In genomic region chr2:103569716-103570115, GRCm38 (mm10) we compare ENCODE assay signal across 10 mouse cellular contexts. TPM values are rescaled to one million over a fixed set of nuclear protein-coding genes. Genes with fewer than 3 reads are reported as not detected.
DNase-seq lines count a peak whose midpoint lies in the region; ATAC-seq and TF ChIP-seq lines count a peak whose summit lies in the region.
"Had no signal": no experiment of that assay in that cellular context is flagged by ENCODE, and none has a peak within 500 bp of the region (broad histone marks: within the 10 kb centered on the region; RNA-seq: fewer than 3 reads in every experiment).

No protein-coding gene starts in this region.

- in situ Hi-C loops in CH12.LX (cut with MboI; ENCODE audit: low pct_ligation_motif_present, low pct_unique_long_range_greater_than_20kb, low sequenced_read_pairs), result loop anchor here (5.0 to 25.0 kb wide), 3 partner anchors 123 to 435 kb away; no protein-coding TSS in a partner anchor

- H3K9ac ChIP-seq in CH12.LX (ENCODE audit: insufficient read depth, low read depth), result no peak overlapping the region
- H3K9ac ChIP-seq in forebrain, postnatal 0 days, result no peak overlapping the region
- no peak overlapping the region for H3K9ac ChIP-seq in limb, embryonic 15.5 days

- no peak for TF ChIP-seq RAD21 in CH12.LX (IDR thresholded peaks at IDR 0.05; ENCODE audit: low read depth, low read length)

- peaks cover 3 to 56% of the 10 kb centered on the region in 2 experiments; a peak in 3 of 4 replicates for H3K4me1 ChIP-seq in CH12.LX (ENCODE audit: control insufficient read depth in 1 of 2, insufficient read depth in 2 of 2)
- peaks cover 17% of the 10 kb centered on the region for H3K4me1 ChIP-seq in forebrain, postnatal 0 days (ENCODE audit: insufficient read depth)
- H3K4me1 ChIP-seq in limb, embryonic 15.5 days, result peaks cover 53% of the 10 kb centered on the region

- no peak for TF ChIP-seq POLR2A in CH12.LX (IDR thresholded peaks at IDR 0.05; ENCODE audit: low read depth, low read length)

- no peak overlapping the region for H3K4me2 ChIP-seq in CH12.LX (ENCODE audit: insufficient read depth, low read depth, poor library complexity, severe bottlenecking)
- H3K4me2 ChIP-seq in forebrain, postnatal 0 days (ENCODE audit: low read depth), result peak overlapping the region; percentile 99
- peak overlapping the region; percentile 89; the same call in 1 of the 2 replicates for H3K4me2 ChIP-seq in limb, embryonic 15.5 days

- no peaks in the 10 kb centered on the region for H3K36me3 ChIP-seq in CH12.LX (replicated peaks in 1 of 2; ENCODE audit: control insufficient read depth in 1 of 2, insufficient read depth in 1 of 2, low read length in 1 of 2)
- H3K36me3 ChIP-seq in forebrain, postnatal 0 days (ENCODE audit: insufficient read depth), result no peaks in the 10 kb centered on the region
- H3K36me3 ChIP-seq in limb, embryonic 15.5 days, result no peaks in the 10 kb centered on the region

- no peak for ATAC-seq in forebrain, postnatal 0 days
- no peak for ATAC-seq in limb, embryonic 15.5 days (ENCODE audit: insufficient number of reproducible peaks, low FRiP score, low TSS enrichment, low read depth)
- ATAC-seq: intestine, embryonic 16.5 days had no signal

- H3K9me3 ChIP-seq in CH12.LX (replicated peaks; ENCODE audit: low read length), result peaks cover 4% of the 10 kb centered on the region
- H3K9me3 ChIP-seq in forebrain, postnatal 0 days (ENCODE audit: low read length), result no peaks in the 10 kb centered on the region
- H3K9me3 ChIP-seq in limb, embryonic 15.5 days, result no peaks in the 10 kb centered on the region

- peaks cover 14% of the 10 kb centered on the region for H3K27me3 ChIP-seq in CH12.LX (replicated peaks)
- no peaks in the 10 kb centered on the region for H3K27me3 ChIP-seq in forebrain, postnatal 0 days (ENCODE audit: insufficient read depth, low read length)
- no peaks in the 10 kb centered on the region for H3K27me3 ChIP-seq in limb, embryonic 15.5 days

- WGBS in forebrain, postnatal 0 days, result 63% methylated on average over 1 of the region's 1 CpGs
- 51% methylated on average over 1 of the region's 1 CpGs for WGBS in limb, embryonic 15.5 days

- H3K4me3 ChIP-seq in CH12.LX (replicated peaks in 1 of 3; ENCODE audit: low read depth in 2 of 3, low read length in 2 of 3, poor library complexity in 1 of 3), result no peak overlapping the region
- no peak overlapping the region for H3K4me3 ChIP-seq in forebrain, postnatal 0 days (ENCODE audit: low read depth, low read length)
- peak overlapping the region; percentile 12; the same call in 1 of the 2 replicates for H3K4me3 ChIP-seq in limb, embryonic 15.5 days

- DNase-seq in heart, adult 8-10 months (ENCODE audit: low spot score), result peak; percentile 44
- DNase-seq in heart, postnatal 14 days, result no peak
- DNase-seq in CH12.LX (ENCODE audit: extremely low read depth), result no peak
- DNase-seq in forebrain, postnatal 0 days, result no peak
- DNase-seq in thymus, postnatal 10 days (ENCODE audit: low spot score in 2 of 2), result no peak
- no peak for DNase-seq in testis, postnatal 14 days (ENCODE audit: low spot score)
- DNase-seq in T-cell, adult 2 months (ENCODE audit: low spot score), result no peak
- DNase-seq: left cerebral cortex, postnatal 4 days had no signal

- no peak overlapping the region for H3K27ac ChIP-seq in CH12.LX (ENCODE audit: insufficient read depth, low read depth)
- H3K27ac ChIP-seq in forebrain, postnatal 0 days (ENCODE audit: low read depth, low read length), result no peak overlapping the region
- H3K27ac ChIP-seq in limb, embryonic 15.5 days, result no peak overlapping the region

- H3K79me2 ChIP-seq in CH12.LX (replicated peaks; ENCODE audit: control insufficient read depth, extremely low read depth, insufficient read depth, poor library complexity, severe bottlenecking), result no peaks in the 10 kb centered on the region

- intact Hi-C loops in heart, postnatal 14 days (cut with DNase I), result loop anchor here (5.0 kb wide), 4 partner anchors 73 to 413 kb away; no protein-coding TSS in a partner anchor

- peak; percentile 68 for TF ChIP-seq EP300 in CH12.LX (IDR thresholded peaks at IDR 0.05; ENCODE audit: low read length)

- no peak for TF ChIP-seq CTCF in CH12.LX (conservative IDR thresholded peaks at IDR 0.05 in 1 of 2, IDR thresholded peaks at IDR 0.05 in 1 of 2; ENCODE audit: low read depth in 2 of 2, low read length in 2 of 2)
- TF ChIP-seq CTCF in forebrain, postnatal 0 days (IDR thresholded peaks at IDR 0.05; ENCODE audit: low read depth), result no peak

- dilution Hi-C loops in CH12.LX (cut with MboI; ENCODE audit: extremely low pct_ligation_motif_present, extremely low pct_unique_long_range_greater_than_20kb, low sequenced_read_pairs), result no loop called here

TF ChIP-seq in CH12.LX, 34 proteins besides CTCF, POLR2A, EP300 and RAD21:
- peak; percentile 49; the same call in 1 of the 2 replicates for TF ChIP-seq ETS1 (conservative IDR thresholded peaks at IDR 0.05; ENCODE audit: low read depth, low read length)
- TF ChIP-seq BHLHE40 (IDR thresholded peaks at IDR 0.05; ENCODE audit: low read depth, low read length), result 0 out of 2 replicates have a peak, but pooled peaks have one; percentile 18
- TF ChIP-seq JUND (conservative IDR thresholded peaks at IDR 0.05; ENCODE audit: low read depth, low read length), result 0 out of 2 replicates have a peak, but pooled peaks have one; percentile 29
- peak; percentile 44 for TF ChIP-seq IRF4 (IDR thresholded peaks at IDR 0.05; ENCODE audit: low read depth, low read length)
- no peak for TF ChIP-seq NELFE (IDR thresholded peaks at IDR 0.05; ENCODE audit: low read depth, low read length)
- no peak for TF ChIP-seq MYC (IDR thresholded peaks at IDR 0.05; ENCODE audit: low read depth, low read length)
TF ChIP-seq in CH12.LX: peak in this region for 4.

RNA-seq across cellular contexts. Expression of gene Abtb2, which starts 3.6 kb away (rescaled TPM):
- total RNA-seq in heart, adult 8-10 months (2022), result 10 to 100 TPM; 22.9 to 27.5 (median 24.8) TPM
- total RNA-seq in heart, postnatal 14 days (2021), result 10 to 100 TPM; 18.1 to 21.6 TPM
- 6.3 and 7.7 TPM in 2 replicates for total RNA-seq in CH12.LX (2012; rRNA removed)
- total RNA-seq in CH12.LX (2014; rRNA removed), result 2.4 and 2.9 TPM in 2 replicates
- polyA plus RNA-seq in CH12.LX (2012; ENCODE audit: insufficient read length, low read depth), result 3.8 and 3.9 TPM in 2 replicates
- total RNA-seq in forebrain, postnatal 0 days (2014; rRNA removed), result 13.9 and 16.9 TPM in 2 replicates
- polyA plus RNA-seq in forebrain, postnatal 0 days (2015; fragmentation: Nextera tagmentation; extraction: Ambion mirVana), result 6.5 TPM in 2 replicates
- 16.7 and 16.9 TPM in 2 replicates for polyA plus RNA-seq in limb, embryonic 15.5 days (2015; fragmentation: Nextera tagmentation; extraction: Ambion mirVana)
